Mouse (Mus musculus) left cerebral cortex, postnatal 10 days (tissue): ENCODE results near the gene Ccdc62. TPM values are rescaled to one million over a fixed set of nuclear protein-coding genes. Genes with fewer than 3 reads are reported as not detected.

Experiments used
- DNase-seq, 2 experiments: peaks; one replicate each; pipeline ENCODE4 v3.0.0; 2021 to 2022; ENCODE audit warnings: low spot score in 2 of 2, mixed read lengths in 1 of 2; ENCODE audit errors: extremely low spot score in 1 of 2
- intact Hi-C: fragments of 180-260 bp; cut with DNase I; formaldehyde crosslinking; loops from one replicate; pipeline ENCODE4 v1.15.1; 2025
- total RNA-seq, 2 experiments: library from RNA; stranded (reverse); gene quantifications; 2 replicates each; pipeline ENCODE4 v1.2.3; 2021

The Ccdc62 gene
- total RNA-seq, 2 experiments from 2014 or later, result 2.1 to 2.8 TPM

DNA sequence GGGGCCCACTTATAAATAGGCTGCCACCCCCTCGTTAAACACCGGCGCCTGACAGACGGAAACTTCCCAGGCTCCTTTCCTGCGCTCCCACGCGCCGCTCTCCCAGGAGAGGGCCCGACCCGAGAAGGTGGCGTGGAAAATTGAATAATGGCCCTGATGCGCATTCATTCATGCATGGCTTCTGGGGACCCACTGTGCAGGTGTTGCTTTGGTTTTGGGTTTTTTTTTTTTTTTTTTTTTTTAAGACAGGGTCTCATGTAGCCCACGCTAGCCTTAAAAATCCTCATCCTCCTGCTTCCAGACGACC, 43.7 kb downstream of the Ccdc62 start:
- peak in 1 of 2 experiments; percentile 47 for DNase-seq
- intact Hi-C loops, result no loop called here

DNA sequence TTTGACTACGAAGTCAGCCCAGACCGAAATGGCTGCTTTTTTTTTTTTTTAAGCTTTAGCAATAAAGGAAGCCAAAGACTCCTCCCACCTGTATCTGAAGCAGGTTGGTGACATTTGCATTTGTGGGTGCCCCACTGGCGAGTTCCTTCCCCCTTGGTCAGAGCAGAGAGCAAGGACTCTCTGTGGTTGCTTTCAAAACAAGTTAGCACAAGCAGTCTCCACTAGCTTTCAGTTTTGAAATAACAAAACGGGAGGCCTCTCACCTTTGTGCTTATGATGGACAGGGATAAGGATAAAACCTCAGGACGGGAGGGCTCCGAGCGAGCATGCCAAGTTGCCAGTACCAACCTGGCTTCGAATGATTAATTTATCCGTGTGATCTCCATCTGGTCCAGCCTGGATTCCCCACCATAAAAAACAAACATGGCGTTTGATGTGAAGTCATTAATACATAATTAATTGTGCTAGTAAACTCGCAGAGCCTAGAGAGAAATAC, 44.2 kb downstream of the Ccdc62 start:
- no peak for DNase-seq
- intact Hi-C loops, result no loop called here

- peak in 1 of 2 experiments; percentile 31 for DNase-seq
- intact Hi-C loops, result no loop called here
These were observed 45.2 kb downstream of the Ccdc62 start for GRCm38 (mm10) chr5:123975668-123976180.

DNA sequence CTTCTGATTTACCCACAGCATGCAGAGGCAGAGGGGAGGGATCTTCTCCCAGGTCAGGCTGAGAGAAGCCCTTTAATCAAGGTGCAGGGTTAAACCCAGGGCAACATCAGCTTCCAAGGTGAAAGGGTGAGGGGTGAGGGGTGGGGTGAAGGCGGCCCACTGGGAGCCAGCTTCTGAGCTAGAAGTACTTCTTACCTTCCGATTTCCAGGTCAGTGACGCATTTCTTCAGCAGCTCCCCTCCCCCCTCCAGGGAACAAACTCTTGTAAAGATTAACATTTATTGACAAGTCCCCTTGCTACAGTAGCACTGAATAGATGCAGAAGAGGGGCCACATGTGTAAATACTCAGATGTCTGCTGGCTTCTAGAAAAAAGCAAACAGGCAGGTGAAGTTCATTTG, 46.8 kb downstream of the Ccdc62 start:
- DNase-seq, result no peak
- intact Hi-C loops, result no loop called here

GRCm38 (mm10) chr5:123978131-123978530, 47.7 kb downstream of the Ccdc62 start:
- intact Hi-C loops, result no loop called here
- no peak for DNase-seq

DNA sequence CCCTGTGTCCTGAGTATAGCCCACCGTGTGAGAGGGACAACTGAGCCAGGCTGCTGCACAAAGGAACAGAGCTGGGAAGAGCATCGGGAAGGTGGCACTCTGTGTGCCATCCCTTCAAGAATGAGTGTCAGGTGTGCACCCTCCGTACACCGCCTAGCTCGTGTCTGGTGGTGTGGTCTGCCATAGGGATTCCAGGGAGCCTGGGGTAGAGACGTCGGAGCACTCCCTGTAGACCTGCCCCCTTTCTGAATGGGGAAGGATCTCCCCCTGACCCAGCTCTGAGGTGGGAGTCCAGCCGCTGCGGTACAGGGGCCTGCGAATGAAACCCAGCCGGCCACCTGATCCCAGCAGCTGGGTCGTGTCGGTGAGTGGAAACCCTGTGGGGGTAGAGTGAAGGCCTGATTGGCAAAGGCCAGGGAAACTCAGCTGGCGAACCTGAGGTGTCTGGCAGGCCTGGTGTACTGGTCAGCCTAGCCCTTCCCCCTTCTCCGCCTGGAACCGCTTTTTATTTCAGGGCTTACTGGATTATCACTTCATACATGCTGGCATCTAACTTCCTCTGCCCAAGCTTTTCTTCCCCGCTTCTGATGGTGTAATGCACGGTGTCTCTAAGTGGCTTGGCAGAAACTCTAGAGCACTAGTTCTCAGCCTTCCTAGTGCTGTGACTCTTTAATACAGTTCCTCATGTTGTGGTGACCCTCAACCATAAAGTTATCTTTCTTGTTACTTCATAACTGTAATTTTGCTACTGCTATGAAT, 48.9 kb downstream of the Ccdc62 start:
- intact Hi-C loops, result no loop called here
- peak in 1 of 2 experiments; percentile 17 for DNase-seq

GRCm38 (mm10) chr5:123979980-123980369, 49.5 kb downstream of the Ccdc62 start:
- no peak for DNase-seq
- intact Hi-C loops, result no loop called here

GRCm38 (mm10) chr5:123980521-123981249, 50.2 kb downstream of the Ccdc62 start:
- intact Hi-C loops, result no loop called here

GRCm38 (mm10) chr5:123981250-123981554, 50.7 kb downstream of the Ccdc62 start:
- intact Hi-C loops, result no loop called here
- peak in 1 of 2 experiments; percentile 24 for DNase-seq

More at GRCm38 (mm10) chr5:123980521-123981249, 50.2 kb downstream of the Ccdc62 start:
- no peak for DNase-seq

- no peak for DNase-seq
- intact Hi-C loops, result no loop called here
These were observed 52.4 kb downstream of the Ccdc62 start for GRCm38 (mm10) chr5:123982838-123983237.

DNA sequence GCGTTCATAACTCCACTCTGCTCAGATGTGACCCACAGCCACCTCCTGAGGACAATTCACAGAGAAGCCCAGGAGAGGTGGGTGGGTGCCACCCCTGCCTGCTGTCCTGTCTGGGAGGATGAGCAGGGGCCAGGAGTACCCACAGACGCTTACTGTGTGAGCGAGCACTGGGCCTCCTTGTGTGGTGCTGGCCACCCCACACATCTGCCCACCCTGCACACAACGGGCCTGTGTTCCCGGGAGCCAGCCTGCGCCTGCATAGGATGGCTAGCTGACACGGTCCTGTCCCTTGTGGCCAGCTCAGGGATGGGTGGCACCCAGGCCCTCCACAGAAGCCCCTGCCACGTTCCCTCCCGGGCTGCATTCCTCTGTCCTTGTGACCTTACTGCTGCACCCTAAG, 55.0 kb downstream of the Ccdc62 start:
- intact Hi-C loops, result no loop called here
- DNase-seq, result peak in 1 of 2 experiments; percentile 67

- intact Hi-C loops, result no loop called here
- DNase-seq, result no peak
These were observed 56.4 kb downstream of the Ccdc62 start for GRCm38 (mm10) chr5:123986925-123987324.

DNA sequence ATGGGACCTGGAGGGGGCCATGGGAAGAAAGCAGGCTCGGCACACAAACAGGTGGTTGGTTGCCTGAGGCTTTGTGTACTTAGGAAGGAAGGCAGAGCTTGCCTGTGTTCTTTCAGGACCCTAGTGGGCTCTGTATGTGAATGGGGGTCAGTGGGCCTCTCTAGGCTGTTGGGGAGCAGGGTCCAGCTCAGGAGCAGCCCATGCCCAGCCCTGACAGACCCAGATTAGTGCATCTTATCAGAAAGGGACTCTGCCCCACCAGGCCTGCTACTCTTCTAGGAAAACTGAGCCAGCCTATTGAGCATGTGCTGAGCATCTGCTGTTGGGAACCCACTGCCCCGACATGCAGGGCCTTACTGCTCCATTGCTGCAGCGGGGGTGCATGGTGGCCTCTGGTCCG, 57.0 kb downstream of the Ccdc62 start:
- no peak for DNase-seq
- intact Hi-C loops, result no loop called here

- DNase-seq, result peak in 1 of 2 experiments; percentile 21
- intact Hi-C loops, result loop anchor here (5.0 kb wide), 1 partner anchor 168 kb away; no protein-coding TSS in a partner anchor
These were observed 59.7 kb downstream of the Ccdc62 start for GRCm38 (mm10) chr5:123989941-123990885.

DNA sequence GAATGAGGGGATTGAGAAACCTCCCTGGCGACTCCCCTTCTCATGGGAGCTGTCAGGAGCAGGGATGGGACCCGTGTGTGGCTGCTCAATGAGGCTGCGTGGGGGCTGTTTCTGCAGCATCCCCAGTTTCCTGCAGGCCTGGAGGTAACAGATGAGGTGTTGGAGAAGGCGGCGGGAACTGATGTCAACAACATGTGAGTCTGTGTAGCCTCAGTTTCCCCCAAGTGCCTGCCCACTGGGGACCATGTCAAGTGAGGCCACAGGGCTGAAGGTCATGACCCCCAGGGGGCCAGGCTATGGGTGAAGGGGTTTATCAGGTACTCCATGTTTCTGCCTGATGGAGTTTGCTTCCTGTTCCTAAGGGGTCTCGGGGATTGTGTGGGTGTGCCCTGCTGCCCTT, 60.8 kb downstream of the Ccdc62 start:
- intact Hi-C loops, result loop anchor here (5.0 kb wide), 1 partner anchor 169 kb away; no protein-coding TSS in a partner anchor
- peak in 1 of 2 experiments; percentile 47 for DNase-seq

DNA sequence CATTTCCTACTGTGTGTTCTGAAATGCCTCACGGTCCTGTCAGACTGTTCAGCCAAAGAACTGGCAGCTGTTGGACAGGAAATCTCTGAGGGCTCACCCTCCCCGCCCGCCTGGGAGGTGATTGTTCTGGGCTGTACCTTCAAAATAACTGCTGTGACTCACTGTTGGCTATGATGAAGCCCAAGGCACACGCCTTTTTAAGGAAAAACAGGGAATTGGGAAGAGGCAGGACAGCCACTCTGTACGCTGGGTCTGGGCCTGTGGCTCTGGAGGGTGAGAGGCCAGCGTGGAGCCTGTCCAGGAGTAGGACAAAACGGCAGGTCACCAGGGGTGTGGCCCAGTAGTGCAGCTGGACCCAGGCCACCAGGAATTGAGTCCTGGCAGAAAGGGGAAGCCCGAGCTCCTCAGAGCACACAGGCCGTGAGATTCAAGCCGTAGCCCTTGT, 61.7 kb downstream of the Ccdc62 start:
- intact Hi-C loops, result loop anchor here (5.0 kb wide), 1 partner anchor 170 kb away; no protein-coding TSS in a partner anchor
- peak in 1 of 2 experiments; percentile 78 for DNase-seq

DNA sequence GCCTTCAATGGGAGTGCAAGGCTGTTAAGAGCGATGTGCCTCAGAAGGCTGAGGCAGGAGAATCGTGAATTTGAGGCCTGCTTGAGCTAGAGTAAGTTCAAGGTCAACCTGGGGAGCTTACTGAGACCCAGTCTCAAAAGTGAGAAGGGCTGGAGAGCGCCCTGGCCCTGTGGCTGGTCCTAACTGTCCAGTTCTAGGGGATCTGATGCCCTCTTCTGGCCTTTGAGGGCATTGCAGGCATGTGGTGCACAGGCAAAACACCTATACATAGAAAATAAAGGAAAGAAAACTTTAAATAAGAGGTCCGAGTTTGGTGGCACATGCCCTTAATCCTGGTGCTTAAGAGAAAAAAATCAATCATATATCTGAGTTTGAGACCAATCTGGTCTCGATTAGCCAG, 62.3 kb downstream of the Ccdc62 start:
- peak; percentile 82 to 89 for DNase-seq
- intact Hi-C loops, result loop anchor here (1.0 to 5.0 kb wide), 2 partner anchors 45 to 170 kb away; no protein-coding TSS in a partner anchor

- DNase-seq, result peak; percentile 70 to 87
- intact Hi-C loops, result loop anchor here (1.0 to 5.0 kb wide), 2 partner anchors 46 to 171 kb away; no protein-coding TSS in a partner anchor
These were observed 63.0 kb downstream of the Ccdc62 start for GRCm38 (mm10) chr5:123993263-123994036.
